Mouse (Mus musculus): ENCODE results near the gene Magi1. TPM values are rescaled to one million over a fixed set of nuclear protein-coding genes. Genes with fewer than 3 reads are reported as not detected.

Gene Magi1
- polyA plus RNA-seq, 1 experiment from 2014 or later, result 8.3 TPM

- Histone ChIP-seq H3K4me2 (no peak overlapping the region), H3K27me3 (no peaks in the 10 kb centered on the region), H3K36me3 (no peaks in the 10 kb centered on the region), H3K4me1 (peaks cover 16% of the 10 kb centered on the region), H3K27ac (no peak overlapping the region), H3K4me3 (no peak overlapping the region), H3K9ac (no peak overlapping the region), H3K9me3 (no peaks in the 10 kb centered on the region)
- 57% methylated on average over 1 of the region's 1 CpGs for WGBS
- ATAC-seq (ENCODE audit: insufficient number of reproducible peaks, low FRiP score, low TSS enrichment, low read depth), result no peak
Measured at GRCm38 (mm10) chr6:94197831-94198230, 85.9 kb downstream of the Magi1 start.

GRCm38 (mm10) chr6:94195303-94195911 is 88.3 kb downstream of the Magi1 start:
- H3K4me3 ChIP-seq, result no peak overlapping the region
- H3K9me3 ChIP-seq, result no peaks in the 10 kb centered on the region
- H3K27me3 ChIP-seq, result no peaks in the 10 kb centered on the region
- no peak for ATAC-seq (ENCODE audit: insufficient number of reproducible peaks, low FRiP score, low TSS enrichment, low read depth)
- 58% methylated on average over 14 of the region's 14 CpGs for WGBS
- H3K9ac ChIP-seq, result no peak overlapping the region
- no peak overlapping the region; the same call in 1 of the 2 replicates for H3K27ac ChIP-seq
- H3K36me3 ChIP-seq, result no peaks in the 10 kb centered on the region
- H3K4me2 ChIP-seq, result 0 out of 2 replicates have a peak overlapping the region, but pooled peaks have one; percentile 7
- H3K4me1 ChIP-seq, result peaks cover 12% of the 10 kb centered on the region

GRCm38 (mm10) chr6:94190830-94191229 is 92.9 kb downstream of the Magi1 start:
- Histone ChIP-seq H3K9me3 (no peaks in the 10 kb centered on the region), H3K27ac (no peak overlapping the region), H3K27me3 (no peaks in the 10 kb centered on the region), H3K4me1 (peaks cover 25% of the 10 kb centered on the region), H3K4me2 (no peak overlapping the region), H3K36me3 (no peaks in the 10 kb centered on the region), H3K9ac (no peak overlapping the region), H3K4me3 (no peak overlapping the region)
- 67% methylated on average over 5 of the region's 5 CpGs for WGBS
- ATAC-seq (ENCODE audit: insufficient number of reproducible peaks, low FRiP score, low TSS enrichment, low read depth), result no peak

GRCm38 (mm10) chr6:94189379-94189778 is 94.3 kb downstream of the Magi1 start:
- Histone ChIP-seq H3K27me3 (no peaks in the 10 kb centered on the region), H3K9ac (no peak overlapping the region), H3K9me3 (no peaks in the 10 kb centered on the region), H3K4me1 (peaks cover 14% of the 10 kb centered on the region), H3K4me2 (no peak overlapping the region), H3K36me3 (no peaks in the 10 kb centered on the region), H3K4me3 (no peak overlapping the region), H3K27ac (no peak overlapping the region)
- WGBS, result 50% methylated on average over 5 of the region's 5 CpGs
- no peak for ATAC-seq (ENCODE audit: insufficient number of reproducible peaks, low FRiP score, low TSS enrichment, low read depth)

GRCm38 (mm10) chr6:94186628-94187319 is 96.9 kb downstream of the Magi1 start:
- Histone ChIP-seq H3K9me3 (no peaks in the 10 kb centered on the region), H3K36me3 (no peaks in the 10 kb centered on the region), H3K27ac (peak overlapping the region; percentile 24; the same call in 1 of the 2 replicates), H3K4me1 (peaks cover 37% of the 10 kb centered on the region), H3K27me3 (no peaks in the 10 kb centered on the region), H3K4me2 (no peak overlapping the region), H3K9ac (no peak overlapping the region), H3K4me3 (no peak overlapping the region)
- WGBS, result 46% methylated on average over 7 of the region's 7 CpGs
- no peak for ATAC-seq (ENCODE audit: insufficient number of reproducible peaks, low FRiP score, low TSS enrichment, low read depth)

- Histone ChIP-seq H3K9ac (no peak overlapping the region), H3K4me1 (peaks cover 32% of the 10 kb centered on the region), H3K9me3 (no peaks in the 10 kb centered on the region), H3K4me3 (no peak overlapping the region), H3K27me3 (no peaks in the 10 kb centered on the region), H3K36me3 (no peaks in the 10 kb centered on the region), H3K4me2 (no peak overlapping the region), H3K27ac (0 out of 2 replicates have a peak overlapping the region, but pooled peaks have one; percentile 63)
- no peak for ATAC-seq (ENCODE audit: insufficient number of reproducible peaks, low FRiP score, low TSS enrichment, low read depth)
- WGBS, result 58% methylated on average over 4 of the region's 4 CpGs
Measured at GRCm38 (mm10) chr6:94184268-94184667, 99.4 kb downstream of the Magi1 start.

- Histone ChIP-seq H3K27ac (peak overlapping the region; percentile 63), H3K9me3 (no peaks in the 10 kb centered on the region), H3K4me2 (0 out of 2 replicates have a peak overlapping the region, but pooled peaks have one; percentile 15), H3K4me3 (no peak overlapping the region), H3K9ac (no peak overlapping the region), H3K4me1 (peaks cover 32% of the 10 kb centered on the region), H3K27me3 (no peaks in the 10 kb centered on the region), H3K36me3 (no peaks in the 10 kb centered on the region)
- 53% methylated on average over 14 of the region's 14 CpGs for WGBS
- no peak for ATAC-seq (ENCODE audit: insufficient number of reproducible peaks, low FRiP score, low TSS enrichment, low read depth)
Measured at GRCm38 (mm10) chr6:94183354-94183851, 100.3 kb downstream of the Magi1 start.

GRCm38 (mm10) chr6:94181673-94182255 is 102.0 kb downstream of the Magi1 start:
- Histone ChIP-seq H3K27ac (no peak overlapping the region), H3K4me3 (no peak overlapping the region), H3K9me3 (no peaks in the 10 kb centered on the region), H3K4me2 (no peak overlapping the region), H3K36me3 (no peaks in the 10 kb centered on the region), H3K9ac (no peak overlapping the region), H3K27me3 (no peaks in the 10 kb centered on the region), H3K4me1 (peaks cover 28% of the 10 kb centered on the region)
- ATAC-seq (ENCODE audit: insufficient number of reproducible peaks, low FRiP score, low TSS enrichment, low read depth), result no peak
- WGBS, result 10% methylated on average over 2 of the region's 2 CpGs

GRCm38 (mm10) chr6:94180331-94181150 is 103.2 kb downstream of the Magi1 start:
- WGBS, result 87% methylated on average over 14 of the region's 14 CpGs
- Histone ChIP-seq H3K4me1 (peaks cover 25% of the 10 kb centered on the region), H3K27me3 (no peaks in the 10 kb centered on the region), H3K27ac (no peak overlapping the region), H3K9ac (no peak overlapping the region), H3K4me2 (no peak overlapping the region), H3K9me3 (no peaks in the 10 kb centered on the region), H3K36me3 (no peaks in the 10 kb centered on the region), H3K4me3 (no peak overlapping the region)
- ATAC-seq (ENCODE audit: insufficient number of reproducible peaks, low FRiP score, low TSS enrichment, low read depth), result no peak

GRCm38 (mm10) chr6:94177559-94177958 is 106.2 kb downstream of the Magi1 start:
- H3K27ac ChIP-seq, result no peak overlapping the region

GRCm38 (mm10) chr6:94176705-94177104 is 107.0 kb downstream of the Magi1 start:
- Histone ChIP-seq H3K9me3 (no peaks in the 10 kb centered on the region), H3K27me3 (no peaks in the 10 kb centered on the region), H3K9ac (no peak overlapping the region), H3K36me3 (no peaks in the 10 kb centered on the region), H3K4me1 (no peaks in the 10 kb centered on the region), H3K4me3 (no peak overlapping the region), H3K27ac (no peak overlapping the region), H3K4me2 (no peak overlapping the region)
- no peak for ATAC-seq (ENCODE audit: insufficient number of reproducible peaks, low FRiP score, low TSS enrichment, low read depth)
- WGBS, result 27% methylated on average over 4 of the region's 4 CpGs

More at GRCm38 (mm10) chr6:94177559-94177958, 106.2 kb downstream of the Magi1 start:
- WGBS, result 79% methylated on average over 3 of the region's 3 CpGs
- Histone ChIP-seq H3K27me3 (no peaks in the 10 kb centered on the region), H3K9me3 (no peaks in the 10 kb centered on the region), H3K4me2 (no peak overlapping the region), H3K4me3 (no peak overlapping the region), H3K4me1 (peaks cover 7% of the 10 kb centered on the region; the same call in 1 of the 2 replicates), H3K36me3 (no peaks in the 10 kb centered on the region), H3K9ac (no peak overlapping the region)
- no peak for ATAC-seq (ENCODE audit: insufficient number of reproducible peaks, low FRiP score, low TSS enrichment, low read depth)

Measured in limb, embryonic 15.5 days (tissue).